Mouse (Mus musculus) thymus, adult 2 months (tissue): ENCODE measurements at regions not wholly inside any gene's neighbourhood (a gene's known extent, or its start where the extent isn't known, plus 50 kb on each side); places are given as distances from the start of the nearest gene placed in this dataset.

ENCODE experiments used
- CTCF ChIP-seq: fragments of 200-500 bp; IDR thresholded peaks from 2 replicates; pipeline ENCODE4 v1.5.1; 2012; ENCODE audit warnings: mild to moderate bottlenecking, control low read depth, low read length, moderate library complexity, borderline replicate concordance; ENCODE audit not compliant: control insufficient read depth, poor library complexity, insufficient read depth; ENCODE audit errors: extremely low read depth
- POLR2A ChIP-seq: fragments of 200-500 bp; IDR thresholded peaks from 2 replicates; pipeline ENCODE4 v1.6.1; 2012; ENCODE audit warnings: mild to moderate bottlenecking, low read length, control low read depth, moderate library complexity; ENCODE audit not compliant: control insufficient read depth, poor library complexity, insufficient read depth; ENCODE audit errors: extremely low read depth

GRCm38 (mm10) chr10:125749031-125749585 is 216.9 kb upstream of the Lrig3 start:
- TF ChIP-seq POLR2A, result no peak
- TF ChIP-seq CTCF, result no peak
